Mouse (Mus musculus) regulatory T cell (primary cell): ENCODE data around the gene Rassf3.

ENCODE experiments used
- in situ Hi-C: fragments of 300-600 bp; cut with MboI, MseI; formaldehyde crosslinking; loops from one replicate; pipeline ENCODE4 v1.15.1; 2025; ENCODE audit warnings: high pct_unique_total_duplicates

The Rassf3 gene

GRCm38 (mm10) chr10:121476190-121476967, at the start of gene Rassf3:
Rassf3 (minus strand) TSS chr10:121476347.
- in situ Hi-C loops, result no loop called here

- in situ Hi-C loops, result no loop called here
Observed at GRCm38 (mm10) chr10:121520923-121521585, 44.9 kb upstream of the Rassf3 start.

GRCm38 (mm10) chr10:121519710-121520109, 43.6 kb upstream of the Rassf3 start:
- in situ Hi-C loops, result loop anchor here (10.0 kb wide), 1 partner anchor 155 kb away; the partner anchor contains the start of gene Gns

GRCm38 (mm10) chr10:121516008-121516600, 40.0 kb upstream of the Rassf3 start:
- in situ Hi-C loops, result loop anchor here (10.0 kb wide), 1 partner anchor 151 kb away; the partner anchor contains the start of gene Gns

GRCm38 (mm10) chr10:121509751-121510643, 33.9 kb upstream of the Rassf3 start:
- in situ Hi-C loops, result loop anchor here (5.0 to 10.0 kb wide), 4 partner anchors 38 to 1283 kb away; partner anchors contain the start of genes Gns and Llph

GRCm38 (mm10) chr10:121507755-121508544, 31.8 kb upstream of the Rassf3 start:
- in situ Hi-C loops, result loop anchor here (5.0 kb wide), 2 partner anchors 36 to 1281 kb away; partner anchors contain the start of gene Llph

GRCm38 (mm10) chr10:121506731-121507583, 30.8 kb upstream of the Rassf3 start:
- in situ Hi-C loops, result loop anchor here (5.0 kb wide), 2 partner anchors 35 to 1280 kb away; partner anchors contain the start of gene Llph

- in situ Hi-C loops, result loop anchor here (5.0 kb wide), 2 partner anchors 34 to 1279 kb away; partner anchors contain the start of gene Llph
Observed at GRCm38 (mm10) chr10:121505929-121506328, 29.8 kb upstream of the Rassf3 start.

GRCm38 (mm10) chr10:121504973-121505911, 29.1 kb upstream of the Rassf3 start:
- in situ Hi-C loops, result loop anchor here (5.0 kb wide), 2 partner anchors 33 to 1278 kb away; partner anchors contain the start of gene Llph

- in situ Hi-C loops, result no loop called here
Observed at GRCm38 (mm10) chr10:121501160-121501559, 25.0 kb upstream of the Rassf3 start.

GRCm38 (mm10) chr10:121500034-121500433, 23.9 kb upstream of the Rassf3 start:
- in situ Hi-C loops, result no loop called here

GRCm38 (mm10) chr10:121499063-121499462, 22.9 kb upstream of the Rassf3 start:
- in situ Hi-C loops, result no loop called here

- in situ Hi-C loops, result no loop called here
Observed at GRCm38 (mm10) chr10:121498481-121498904, 22.3 kb upstream of the Rassf3 start.

GRCm38 (mm10) chr10:121497968-121498367, 21.8 kb upstream of the Rassf3 start:
- in situ Hi-C loops, result no loop called here

GRCm38 (mm10) chr10:121496616-121497015, 20.5 kb upstream of the Rassf3 start:
- in situ Hi-C loops, result no loop called here

- in situ Hi-C loops, result no loop called here
Observed at GRCm38 (mm10) chr10:121494163-121494425, 17.9 kb upstream of the Rassf3 start.

- in situ Hi-C loops, result no loop called here
Observed at GRCm38 (mm10) chr10:121493374-121494162, 17.4 kb upstream of the Rassf3 start.
